Mouse (Mus musculus) kidney, postnatal 10 days (tissue): ENCODE measurements around the gene Eif2b5.

Experiments
- DNase-seq: peaks from one replicate; pipeline ENCODE4 v3.0.0; 2021; ENCODE audit warnings: mixed read lengths

Gene Eif2b5

DNA sequence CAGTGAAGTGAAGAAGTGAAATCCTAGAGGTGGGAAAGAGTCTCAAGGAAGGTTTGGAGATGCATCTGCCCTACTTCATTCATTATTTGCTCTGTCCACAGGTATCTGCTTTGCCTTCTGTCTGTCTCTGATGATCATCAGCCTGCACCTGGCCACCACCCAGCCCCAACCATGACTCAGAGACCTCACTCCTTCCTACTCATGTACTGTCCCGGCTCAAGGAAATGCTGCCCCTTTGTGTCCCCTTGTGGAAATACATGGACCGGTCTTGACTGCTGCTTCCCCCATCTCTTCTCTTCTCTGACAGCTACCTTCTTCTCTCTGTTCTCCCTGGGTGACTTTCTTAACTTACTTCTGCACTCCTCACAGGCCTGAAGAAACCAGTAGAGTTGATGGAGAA is 8.0 kb upstream of the Eif2b5 start:
- DNase-seq, result peak; percentile 38

DNA sequence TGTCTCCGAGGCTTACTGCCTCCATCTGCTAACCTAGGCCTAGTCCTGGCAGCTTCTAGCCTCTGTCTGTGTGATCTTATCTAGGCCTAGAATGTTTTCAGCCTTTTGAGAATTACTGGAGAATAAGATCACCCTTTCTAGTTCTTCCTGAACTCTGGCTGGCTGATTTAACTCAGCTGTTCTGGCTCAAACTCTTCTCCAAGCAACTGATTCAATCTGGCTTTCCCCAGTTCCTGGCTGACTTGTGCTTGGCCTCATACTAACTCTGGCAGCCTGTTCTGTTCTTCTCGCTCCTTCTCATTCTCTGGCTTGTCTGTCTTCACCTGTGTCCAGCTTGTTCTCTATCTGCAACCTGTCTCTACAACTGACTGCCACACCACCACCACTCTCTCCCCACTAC is 7.3 kb upstream of the Eif2b5 start:
- DNase-seq, result no peak

- DNase-seq, result no peak
These were observed 5.2 kb upstream of the Eif2b5 start for GRCm38 (mm10) chr16:20493452-20493851.

GRCm38 (mm10) chr16:20496671-20497600 is 1.7 kb upstream of the Eif2b5 start:
- DNase-seq, result peak; percentile 68

- DNase-seq, result no peak
These were observed 489 bp upstream of the Eif2b5 start for GRCm38 (mm10) chr16:20497980-20498676.

GRCm38 (mm10) chr16:20506000-20506399 is 7.4 kb downstream of the Eif2b5 start:
- no peak for DNase-seq

DNA sequence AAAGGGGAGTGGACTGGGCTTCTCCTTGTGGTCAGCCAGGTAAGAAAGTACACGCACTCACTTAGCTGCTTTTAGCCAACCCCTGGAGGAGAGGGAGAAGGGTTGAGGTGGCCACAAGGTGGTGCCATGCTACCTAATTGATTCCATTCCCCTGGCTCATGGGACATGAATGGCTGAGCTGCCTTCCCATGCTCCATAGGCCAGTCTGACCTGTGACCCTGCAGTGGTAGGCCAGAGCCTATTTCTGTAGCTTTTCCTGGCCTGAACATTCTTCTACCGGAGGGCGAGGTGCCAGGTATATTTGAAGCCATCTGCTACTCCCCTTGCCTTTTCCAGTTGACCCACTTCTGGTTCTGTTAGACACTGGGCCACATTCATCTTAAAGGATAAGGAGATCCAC is 10.7 kb downstream of the Eif2b5 start:
- DNase-seq, result peak; percentile 70

GRCm38 (mm10) chr16:20511277-20511847 is 12.7 kb downstream of the Eif2b5 start:
- no peak for DNase-seq

- DNase-seq, result no peak
These were observed 17.4 kb downstream of the Eif2b5 start for GRCm38 (mm10) chr16:20516032-20516431.

DNA sequence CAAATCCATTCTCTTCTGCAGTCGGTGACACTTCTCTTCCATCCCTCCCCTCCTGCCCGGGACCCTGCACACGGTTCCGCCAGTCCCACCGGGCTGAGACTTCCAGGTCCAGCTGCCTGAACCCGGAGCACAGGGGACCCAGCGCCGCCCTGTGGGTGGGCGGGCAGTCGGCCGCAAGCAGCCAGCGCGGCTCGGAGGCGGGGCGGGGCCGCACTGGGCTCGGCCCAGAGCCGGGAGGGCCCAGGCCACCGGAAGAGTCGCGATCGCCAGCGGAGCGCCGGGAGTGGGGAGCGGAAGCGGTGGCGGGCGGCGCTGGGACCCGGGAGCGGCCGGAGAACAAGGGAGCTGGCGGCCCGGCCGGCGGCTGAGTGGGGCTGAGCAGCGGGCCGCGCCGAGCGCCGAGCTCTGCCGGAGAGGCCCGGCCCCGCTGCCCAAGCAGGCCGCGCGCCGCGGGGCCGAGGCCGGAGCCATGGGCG is 18.1 kb downstream of the Eif2b5 start, which contains the start of gene Dvl3:
Gene Dvl3, plus strand, starts transcription at position 257 of the 476 bp plus-strand sequence.
- DNase-seq, result peak; percentile 97

- no peak for DNase-seq
These were observed 18.6 kb downstream of the Eif2b5 start for GRCm38 (mm10) chr16:20517216-20517615.

DNA sequence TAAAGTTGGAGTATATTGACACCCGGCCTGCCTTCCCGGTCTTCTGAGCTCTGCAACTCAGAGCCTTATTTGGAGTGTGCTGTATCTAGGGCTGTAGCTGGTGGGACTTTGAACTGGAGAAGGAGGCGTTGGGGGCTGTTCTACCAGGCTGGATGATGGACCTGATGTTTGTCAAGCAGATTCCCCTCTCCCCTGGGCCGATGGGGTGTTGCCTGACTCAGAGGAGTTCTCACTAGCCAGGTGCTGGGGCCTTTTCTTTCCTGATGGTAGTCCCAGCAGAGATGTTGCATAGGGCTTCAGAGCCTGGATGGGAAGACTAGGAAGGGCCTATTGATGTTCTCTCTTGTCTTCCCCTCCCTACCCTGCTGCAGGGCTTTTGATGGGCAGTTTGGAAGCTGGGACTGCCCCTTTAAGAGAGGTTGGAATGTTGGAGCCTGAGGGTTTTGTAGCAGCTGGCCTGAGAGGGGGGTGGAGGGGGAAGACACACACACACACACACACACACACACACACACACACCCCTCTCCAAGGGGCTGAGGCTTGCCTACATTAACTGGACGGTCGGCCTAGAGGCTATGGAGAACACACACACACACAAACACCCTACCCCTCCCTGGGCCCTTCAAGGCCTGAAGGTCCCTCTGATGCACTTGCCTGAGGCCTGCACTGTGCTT is 19.2 kb downstream of the Eif2b5 start:
- peak; percentile 77 for DNase-seq

DNA sequence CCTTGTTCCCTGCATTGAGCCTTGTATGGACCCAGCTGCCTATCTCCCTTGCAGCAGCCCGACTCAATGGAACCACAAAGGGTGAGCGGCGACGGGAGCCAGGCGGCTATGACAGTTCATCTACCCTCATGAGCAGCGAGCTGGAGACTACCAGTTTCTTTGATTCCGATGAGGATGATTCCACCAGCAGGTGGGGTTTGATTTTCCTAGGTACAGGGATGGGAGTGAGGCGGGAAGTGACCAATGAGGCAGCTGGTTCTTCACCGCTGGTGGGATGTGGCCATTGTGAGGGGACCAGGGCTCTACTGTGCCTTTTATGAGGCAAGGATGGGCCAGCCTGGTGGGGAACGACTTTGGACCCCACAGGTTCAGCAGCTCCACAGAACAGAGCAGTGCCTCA is 25.3 kb downstream of the Eif2b5 start:
- no peak for DNase-seq

DNA sequence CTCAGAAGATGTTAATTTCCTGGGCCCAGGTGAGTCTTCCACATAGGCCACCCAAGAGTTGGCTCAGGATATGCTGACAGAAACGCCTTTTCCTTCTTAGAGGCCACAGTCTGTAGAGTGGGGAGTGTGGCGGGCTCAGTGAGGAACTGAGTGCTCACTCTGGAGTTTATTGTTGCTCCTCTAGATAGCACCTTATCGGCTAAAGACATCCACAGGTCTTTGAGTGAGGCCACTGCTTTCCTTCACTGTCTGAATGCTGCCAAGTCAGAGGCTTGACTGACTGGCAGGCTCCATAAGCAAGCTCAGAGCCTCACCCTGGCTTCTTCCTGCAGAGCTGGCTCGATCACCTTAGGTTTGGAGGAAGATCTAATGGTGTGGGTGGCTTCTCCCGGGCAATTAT is 30.2 kb downstream of the Eif2b5 start:
- DNase-seq, result no peak

GRCm38 (mm10) chr16:20529375-20529774 is 30.8 kb downstream of the Eif2b5 start:
- no peak for DNase-seq

GRCm38 (mm10) chr16:20530941-20531340 is 32.3 kb downstream of the Eif2b5 start:
- DNase-seq, result no peak

DNA sequence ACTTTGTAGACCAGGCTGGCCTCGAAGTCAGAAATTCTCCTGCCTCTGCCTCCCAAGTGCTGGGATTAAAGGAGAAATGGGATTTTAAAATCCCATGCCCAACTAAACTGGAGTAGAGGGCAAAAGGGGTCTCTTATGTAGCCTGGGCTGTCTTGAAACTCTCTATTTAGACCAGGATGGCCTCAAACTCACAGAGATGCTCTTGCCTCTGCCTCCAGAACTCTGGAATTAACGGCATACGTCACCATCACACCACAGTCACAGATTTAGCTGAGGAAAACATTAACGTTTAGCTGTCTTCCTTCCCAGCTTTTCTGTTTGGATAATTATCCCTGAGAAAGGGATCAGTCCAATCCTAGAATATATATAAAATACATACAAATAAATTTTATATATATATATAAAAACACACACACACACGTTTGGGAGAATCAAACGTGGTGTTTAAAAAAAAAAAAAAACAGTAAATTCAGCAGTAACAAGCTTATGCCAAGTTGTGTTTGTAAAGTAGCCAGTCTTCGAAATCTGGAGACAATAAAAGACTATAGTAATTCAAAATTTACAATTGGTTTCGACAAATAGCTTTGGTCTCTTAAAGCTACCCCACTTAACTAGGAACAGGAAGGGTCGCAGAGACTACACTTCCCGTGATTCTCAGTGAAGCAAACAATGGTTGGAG is 36.1 kb downstream of the Eif2b5 start:
- no peak for DNase-seq

GRCm38 (mm10) chr16:20535296-20536080 is 36.9 kb downstream of the Eif2b5 start, which contains the start of gene Ap2m1:
Gene Ap2m1 (plus strand): TSS chr16:20535478.
- peak; percentile 95 for DNase-seq

DNA sequence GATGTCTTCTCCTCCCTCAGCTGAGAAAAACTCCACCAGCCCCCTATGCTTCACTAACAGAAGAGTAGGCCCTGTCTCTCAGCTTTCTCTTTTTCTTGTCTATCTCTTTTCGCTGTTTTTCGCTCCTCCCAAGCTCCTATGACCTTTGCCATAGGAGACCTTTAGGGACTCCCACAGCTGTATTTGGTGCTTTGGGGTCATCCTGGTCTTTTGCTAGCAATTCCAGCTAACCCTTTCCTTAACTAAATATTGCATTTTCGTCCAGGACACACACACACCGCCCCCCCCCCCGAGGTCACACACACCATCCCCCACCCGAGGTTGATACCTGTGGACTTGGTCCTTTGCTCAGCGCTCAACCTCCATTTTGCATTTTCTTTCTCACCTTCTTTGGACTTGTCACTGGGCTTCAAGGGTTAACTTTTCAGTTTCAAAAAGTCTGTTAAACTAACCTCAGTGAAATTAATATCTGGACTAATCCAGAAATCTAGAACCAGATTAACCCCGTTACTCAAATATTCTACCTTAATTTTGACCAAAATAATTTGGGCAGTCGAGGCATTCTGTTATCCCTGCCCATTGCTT is 37.6 kb downstream of the Eif2b5 start:
- DNase-seq, result no peak

DNA sequence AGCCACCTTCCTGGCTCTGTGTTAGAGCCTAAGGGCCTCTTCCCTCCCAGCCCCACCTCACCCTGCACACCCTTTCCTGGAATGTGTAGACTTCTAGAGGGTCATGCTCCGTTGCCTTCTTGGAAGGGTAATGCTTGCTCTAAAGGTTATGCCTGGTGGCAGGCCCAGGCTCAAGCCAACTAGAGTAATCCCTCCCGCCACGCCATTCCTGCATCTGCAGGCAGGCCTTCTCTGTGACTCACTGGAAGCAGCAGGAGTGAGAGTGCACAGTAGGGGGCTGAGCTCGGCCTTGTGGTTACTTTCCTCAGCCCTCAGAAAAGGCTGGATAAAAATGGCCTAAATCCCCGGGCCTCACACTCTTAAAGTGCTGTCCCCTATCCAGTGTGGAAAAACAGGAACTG is 38.5 kb downstream of the Eif2b5 start:
- DNase-seq, result peak; percentile 74
